Mouse (Mus musculus) small intestine, adult 2 months (tissue): ENCODE data around the gene Dnajb5.

Experiments
- CTCF ChIP-seq: fragments of 200-500 bp; IDR thresholded peaks from 2 replicates; pipeline ENCODE4 v1.5.1; 2012; ENCODE audit warnings: low read depth, mild to moderate bottlenecking, control low read depth, inconsistent platforms, low read length, moderate library complexity, mixed read lengths; ENCODE audit not compliant: insufficient replicate concordance, insufficient read length; ENCODE audit errors: extremely low read depth
- POLR2A ChIP-seq: fragments of 200-500 bp; IDR thresholded peaks from 2 replicates; pipeline ENCODE4 v1.6.1; 2012; ENCODE audit warnings: low read depth, mild to moderate bottlenecking, control low read depth, inconsistent platforms, low read length, moderate library complexity

GRCm38 (mm10) chr4:42949051-42949675 is 451 bp upstream of the Dnajb5 start:
- no peak for TF ChIP-seq CTCF
- TF ChIP-seq POLR2A: no peak
